Mouse (Mus musculus) limb, embryonic 15.5 days (tissue): ENCODE measurements around the gene Gm21987. TPM values are rescaled to one million over a fixed set of nuclear protein-coding genes. Genes with fewer than 3 reads are reported as not detected.

Source experiments
- ATAC-seq: fragments of 200-750 bp; cut with Nextera tagmentation; 2 replicates; pipeline ENCODE4 v1.8.0; 2017; ENCODE audit warnings: low read depth, moderate TSS enrichment; ENCODE audit not compliant: insufficient number of reproducible peaks, low FRiP score, low TSS enrichment
- H3K27ac ChIP-seq: fragments of 300-500 bp; sonication (generic); 2 replicates; pipeline ENCODE4 v1.5.1; 2015; ENCODE audit warnings: moderate library complexity, mild to moderate bottlenecking, inconsistent platforms
- H3K27me3 ChIP-seq: fragments of 300-500 bp; sonication (generic); 2 replicates; pipeline ENCODE4 v1.6.1; 2015; ENCODE audit warnings: inconsistent platforms
- H3K36me3 ChIP-seq: fragments of 300-500 bp; sonication (generic); 2 replicates; pipeline ENCODE4 v1.6.1; 2015; ENCODE audit warnings: inconsistent platforms
- H3K4me1 ChIP-seq: fragments of 300-500 bp; sonication (generic); 2 replicates; pipeline ENCODE4 v1.6.1; 2015; ENCODE audit warnings: inconsistent platforms
- H3K4me2 ChIP-seq: fragments of 300-500 bp; sonication (generic); 2 replicates; pipeline ENCODE4 v1.6.1; 2015; ENCODE audit warnings: mild to moderate bottlenecking, inconsistent platforms
- H3K4me3 ChIP-seq: fragments of 300-500 bp; sonication (generic); 2 replicates; pipeline ENCODE4 v1.5.1; 2015; ENCODE audit warnings: mild to moderate bottlenecking, inconsistent platforms
- H3K9ac ChIP-seq: fragments of 300-500 bp; sonication (generic); 2 replicates; pipeline ENCODE4 v1.6.1; 2015; ENCODE audit warnings: inconsistent platforms
- H3K9me3 ChIP-seq: fragments of 300-500 bp; sonication (generic); 2 replicates; pipeline ENCODE4 v1.6.1; 2016; ENCODE audit warnings: inconsistent platforms
- WGBS: fragments of 180-500 bp; shearing (Covaris S2); methylation state at CpG from one replicate; pipeline ENCODE4 v1.1.7; 2015; 5-methylcytosine and 5-hydroxymethylcytosine counted together
- polyA plus RNA-seq: library from polyadenylated mRNA; unstranded; fragments of >200 nt; fragmentation: Nextera tagmentation; extraction: Ambion mirVana; gene quantifications from 2 replicates; pipeline ENCODE4 v1.2.1, GENCODE M21; 2015

Gm21987 gene
- polyA plus RNA-seq, 1 experiment from 2014 or later, result 0.55 TPM

- no peaks in the 10 kb centered on the region for H3K36me3 ChIP-seq
- H3K9me3 ChIP-seq, result no peaks in the 10 kb centered on the region
- no peaks in the 10 kb centered on the region for H3K27me3 ChIP-seq
- no peak overlapping the region for H3K4me3 ChIP-seq
- H3K4me2 ChIP-seq, result no peak overlapping the region
- no peak for ATAC-seq
- 75% methylated on average over 10 of the region's 10 CpGs for WGBS
- H3K9ac ChIP-seq, result no peak overlapping the region
- H3K4me1 ChIP-seq, result peaks cover 11% of the 10 kb centered on the region
- H3K27ac ChIP-seq, result no peak overlapping the region
Measured at GRCm38 (mm10) chr16:38374379-38375140, 27.7 kb downstream of the Gm21987 start.

- H3K4me1 ChIP-seq, result peaks cover 11% of the 10 kb centered on the region
- no peak overlapping the region for H3K4me2 ChIP-seq
- H3K9me3 ChIP-seq, result no peaks in the 10 kb centered on the region
- no peaks in the 10 kb centered on the region for H3K36me3 ChIP-seq
- H3K9ac ChIP-seq, result no peak overlapping the region
- no peak overlapping the region for H3K4me3 ChIP-seq
- no peaks in the 10 kb centered on the region for H3K27me3 ChIP-seq
- 82% methylated on average over 7 of the region's 7 CpGs for WGBS
- no peak overlapping the region for H3K27ac ChIP-seq
- no peak for ATAC-seq
Measured at GRCm38 (mm10) chr16:38375182-38375581, 28.3 kb downstream of the Gm21987 start.

- Histone ChIP-seq H3K4me1 (peaks cover 11% of the 10 kb centered on the region), H3K27ac (peak overlapping the region; percentile 79), H3K4me2 (peak overlapping the region; percentile 41), H3K9me3 (no peaks in the 10 kb centered on the region), H3K9ac (no peak overlapping the region), H3K27me3 (no peaks in the 10 kb centered on the region), H3K4me3 (peak overlapping the region; percentile 33), H3K36me3 (no peaks in the 10 kb centered on the region)
- peak; percentile 80 for ATAC-seq
- 43% methylated on average over 14 of the region's 17 CpGs for WGBS
Measured at GRCm38 (mm10) chr16:38376163-38376840, 29.5 kb downstream of the Gm21987 start.

GRCm38 (mm10) chr16:38376841-38377249, 30.0 kb downstream of the Gm21987 start:
- Histone ChIP-seq H3K4me1 (peaks cover 11% of the 10 kb centered on the region), H3K27ac (peak overlapping the region; percentile 79), H3K4me2 (peak overlapping the region; percentile 41), H3K27me3 (no peaks in the 10 kb centered on the region), H3K9ac (no peak overlapping the region), H3K36me3 (no peaks in the 10 kb centered on the region), H3K9me3 (no peaks in the 10 kb centered on the region), H3K4me3 (peak overlapping the region; percentile 33)
- whole genome bisulfite sequencing, result 50% methylated on average over 8 of the region's 8 CpGs
- no peak for ATAC-seq

GRCm38 (mm10) chr16:38377546-38377945, 30.7 kb downstream of the Gm21987 start:
- no peak overlapping the region for H3K9ac ChIP-seq
- no peaks in the 10 kb centered on the region for H3K9me3 ChIP-seq
- no peak overlapping the region for H3K4me3 ChIP-seq
- H3K4me2 ChIP-seq, result no peak overlapping the region
- H3K27ac ChIP-seq, result no peak overlapping the region
- peaks cover 11% of the 10 kb centered on the region for H3K4me1 ChIP-seq
- no peaks in the 10 kb centered on the region for H3K27me3 ChIP-seq
- no peak for ATAC-seq
- WGBS, result 76% methylated on average over 6 of the region's 6 CpGs
- H3K36me3 ChIP-seq, result no peaks in the 10 kb centered on the region

- 55% methylated on average over 6 of the region's 6 CpGs for WGBS
- ATAC-seq, result no peak
- Histone ChIP-seq H3K27ac (no peak overlapping the region), H3K4me3 (no peak overlapping the region), H3K27me3 (no peaks in the 10 kb centered on the region), H3K36me3 (no peaks in the 10 kb centered on the region), H3K9me3 (no peaks in the 10 kb centered on the region), H3K4me1 (peaks cover 11% of the 10 kb centered on the region), H3K9ac (no peak overlapping the region), H3K4me2 (no peak overlapping the region)
Measured at GRCm38 (mm10) chr16:38378591-38378990, 31.8 kb downstream of the Gm21987 start.

GRCm38 (mm10) chr16:38379088-38379487, 32.2 kb downstream of the Gm21987 start:
- H3K9ac ChIP-seq, result no peak overlapping the region
- no peak for ATAC-seq
- H3K27ac ChIP-seq, result no peak overlapping the region
- 23% methylated on average over 6 of the region's 6 CpGs for WGBS
- no peaks in the 10 kb centered on the region for H3K36me3 ChIP-seq
- peaks cover 11% of the 10 kb centered on the region for H3K4me1 ChIP-seq
- H3K9me3 ChIP-seq, result no peaks in the 10 kb centered on the region
- no peak overlapping the region for H3K4me3 ChIP-seq
- no peak overlapping the region for H3K4me2 ChIP-seq
- H3K27me3 ChIP-seq, result no peaks in the 10 kb centered on the region

- Histone ChIP-seq H3K4me1 (peaks cover 11% of the 10 kb centered on the region), H3K4me2 (no peak overlapping the region), H3K9me3 (no peaks in the 10 kb centered on the region), H3K9ac (no peak overlapping the region), H3K36me3 (no peaks in the 10 kb centered on the region), H3K27me3 (no peaks in the 10 kb centered on the region), H3K27ac (no peak overlapping the region), H3K4me3 (no peak overlapping the region)
- WGBS, result 34% methylated on average over 3 of the region's 3 CpGs
- ATAC-seq, result no peak
Measured at GRCm38 (mm10) chr16:38379493-38379892, 32.7 kb downstream of the Gm21987 start.

GRCm38 (mm10) chr16:38379926-38380325, 33.1 kb downstream of the Gm21987 start:
- WGBS, result 89% methylated on average over 3 of the region's 3 CpGs
- Histone ChIP-seq H3K27me3 (no peaks in the 10 kb centered on the region), H3K9me3 (no peaks in the 10 kb centered on the region), H3K36me3 (no peaks in the 10 kb centered on the region), H3K9ac (no peak overlapping the region), H3K4me2 (no peak overlapping the region), H3K27ac (no peak overlapping the region), H3K4me1 (peaks cover 11% of the 10 kb centered on the region), H3K4me3 (no peak overlapping the region)
- no peak for ATAC-seq

GRCm38 (mm10) chr16:38383683-38384082, 36.8 kb downstream of the Gm21987 start:
- Histone ChIP-seq H3K9ac (no peak overlapping the region), H3K4me3 (no peak overlapping the region), H3K27ac (no peak overlapping the region), H3K9me3 (no peaks in the 10 kb centered on the region), H3K36me3 (no peaks in the 10 kb centered on the region), H3K4me1 (no peaks in the 10 kb centered on the region), H3K27me3 (no peaks in the 10 kb centered on the region), H3K4me2 (no peak overlapping the region)
- WGBS, result 83% methylated on average over 2 of the region's 2 CpGs
- no peak for ATAC-seq

GRCm38 (mm10) chr16:38385184-38385634, 38.4 kb downstream of the Gm21987 start:
- 86% methylated on average over 6 of the region's 6 CpGs for WGBS
- no peak for ATAC-seq

GRCm38 (mm10) chr16:38385700-38386099, 38.9 kb downstream of the Gm21987 start:
- Histone ChIP-seq H3K4me2 (no peak overlapping the region), H3K27me3 (no peaks in the 10 kb centered on the region), H3K4me1 (no peaks in the 10 kb centered on the region), H3K36me3 (no peaks in the 10 kb centered on the region), H3K4me3 (no peak overlapping the region), H3K9me3 (no peaks in the 10 kb centered on the region), H3K27ac (no peak overlapping the region), H3K9ac (no peak overlapping the region)
- 86% methylated on average over 4 of the region's 4 CpGs for WGBS
- ATAC-seq, result no peak

More at GRCm38 (mm10) chr16:38385184-38385634, 38.4 kb downstream of the Gm21987 start:
- Histone ChIP-seq H3K36me3 (no peaks in the 10 kb centered on the region), H3K9me3 (no peaks in the 10 kb centered on the region), H3K4me3 (no peak overlapping the region), H3K27ac (no peak overlapping the region), H3K9ac (no peak overlapping the region), H3K4me1 (no peaks in the 10 kb centered on the region), H3K4me2 (no peak overlapping the region), H3K27me3 (no peaks in the 10 kb centered on the region)
